Mouse (Mus musculus): ENCODE data around the gene Ms4a13. TPM values are rescaled to one million over a fixed set of nuclear protein-coding genes. Genes with fewer than 3 reads are reported as not detected.

The Ms4a13 gene
- polyA plus RNA-seq, 1 experiment from 2014 or later, result not detected

Other genes with a start within 250 kb of the Ms4a13 start
- 30.2 and 32.3 TPM in 2 replicates for gene Ccdc86, start 247.5 kb downstream of the Ms4a13 start, polyA plus RNA-seq (2014; fragmentation: Nextera tagmentation; extraction: Ambion mirVana)
- gene Ms4a10, start 222.1 kb downstream of the Ms4a13 start, polyA plus RNA-seq (2014; fragmentation: Nextera tagmentation; extraction: Ambion mirVana), result not detected in 2 replicates
- 0.18 TPM in 1 of 2 replicates, not detected in the other for gene Ms4a15, start 203.5 kb downstream of the Ms4a13 start, polyA plus RNA-seq (2014; fragmentation: Nextera tagmentation; extraction: Ambion mirVana)
- not detected in 2 replicates for gene Ms4a18, start 178.7 kb downstream of the Ms4a13 start, polyA plus RNA-seq (2014; fragmentation: Nextera tagmentation; extraction: Ambion mirVana)
- gene Ms4a8a, start 115.6 kb downstream of the Ms4a13 start, polyA plus RNA-seq (2014; fragmentation: Nextera tagmentation; extraction: Ambion mirVana), result not detected in 2 replicates
- not detected in 2 replicates for gene 1700017D01Rik, start 65.9 kb downstream of the Ms4a13 start, polyA plus RNA-seq (2014; fragmentation: Nextera tagmentation; extraction: Ambion mirVana)
- gene 1700025F22Rik, start 31.4 kb downstream of the Ms4a13 start, polyA plus RNA-seq (2014; fragmentation: Nextera tagmentation; extraction: Ambion mirVana), result not detected in 2 replicates
- gene Ms4a12, start 35.7 kb upstream of the Ms4a13 start, polyA plus RNA-seq (2014; fragmentation: Nextera tagmentation; extraction: Ambion mirVana), result not detected in 2 replicates
- gene Ms4a1, start 69.5 kb upstream of the Ms4a13 start, polyA plus RNA-seq (2014; fragmentation: Nextera tagmentation; extraction: Ambion mirVana), result 0.05 TPM in 1 of 2 replicates, not detected in the other
- not detected in 2 replicates for gene Ms4a5, start 87.1 kb upstream of the Ms4a13 start, polyA plus RNA-seq (2014; fragmentation: Nextera tagmentation; extraction: Ambion mirVana)
- 0.04 TPM in 1 of 2 replicates, not detected in the other for gene Ms4a14, start 117.7 kb upstream of the Ms4a13 start, polyA plus RNA-seq (2014; fragmentation: Nextera tagmentation; extraction: Ambion mirVana)
- 0.57 and 0.65 TPM in 2 replicates for gene Ms4a7, start 139.4 kb upstream of the Ms4a13 start, polyA plus RNA-seq (2014; fragmentation: Nextera tagmentation; extraction: Ambion mirVana)
- gene Ms4a4a, start 178.8 kb upstream of the Ms4a13 start, polyA plus RNA-seq (2014; fragmentation: Nextera tagmentation; extraction: Ambion mirVana), result 0.62 and 0.91 TPM in 2 replicates
- gene Ms4a4c, start 208.0 kb upstream of the Ms4a13 start, polyA plus RNA-seq (2014; fragmentation: Nextera tagmentation; extraction: Ambion mirVana), result 0.30 TPM in 1 of 2 replicates, not detected in the other
- gene Ms4a4b, start 246.8 kb upstream of the Ms4a13 start, polyA plus RNA-seq (2014; fragmentation: Nextera tagmentation; extraction: Ambion mirVana), result not detected in 2 replicates

Data from limb, embryonic 11.5 days (tissue).